Mouse (Mus musculus) neural tube, embryonic 11.5 days (tissue): ENCODE data around the gene Zfp184. TPM values are rescaled to one million over a fixed set of nuclear protein-coding genes. Genes with fewer than 3 reads are reported as not detected.

ENCODE experiments used
- ATAC-seq: fragments of 200-750 bp; cut with Nextera tagmentation; 2 replicates; pipeline ENCODE4 v1.8.0; 2017; ENCODE audit warnings: moderate number of reproducible peaks, mild to moderate bottlenecking, moderate TSS enrichment, moderate library complexity; ENCODE audit not compliant: insufficient read depth, low FRiP score, low TSS enrichment
- DNase-seq: peaks from one replicate; pipeline ENCODE4 v3.0.0-alpha.2; 2015; ENCODE audit warnings: low spot score
- H3K27ac ChIP-seq: fragments of 300-500 bp; sonication (generic); 2 replicates; pipeline ENCODE4 v1.5.1; 2014; ENCODE audit warnings: low read depth, mild to moderate bottlenecking, low read length
- H3K27me3 ChIP-seq: fragments of 300-500 bp; sonication (generic); 2 replicates; pipeline ENCODE4 v1.6.1; 2014; ENCODE audit warnings: mild to moderate bottlenecking, low read length, mixed read lengths; ENCODE audit not compliant: control insufficient read depth, insufficient read depth
- H3K36me3 ChIP-seq: fragments of 300-500 bp; sonication (generic); 2 replicates; pipeline ENCODE4 v1.6.1; 2014; ENCODE audit warnings: mild to moderate bottlenecking, low read length, moderate library complexity, mixed read lengths; ENCODE audit not compliant: control insufficient read depth, insufficient read depth
- H3K4me1 ChIP-seq: fragments of 300-500 bp; sonication (generic); 2 replicates; pipeline ENCODE4 v1.6.1; 2014; ENCODE audit warnings: low read length, mixed read lengths; ENCODE audit not compliant: control insufficient read depth, insufficient read depth
- H3K4me2 ChIP-seq: fragments of 300-500 bp; sonication (generic); 2 replicates; pipeline ENCODE4 v1.6.1; 2014; ENCODE audit warnings: low read depth, mild to moderate bottlenecking, moderate library complexity
- H3K4me3 ChIP-seq: fragments of 300-500 bp; sonication (generic); 2 replicates; pipeline ENCODE4 v1.5.1; 2014; ENCODE audit warnings: low read depth, low read length
- H3K9ac ChIP-seq: fragments of 300-500 bp; sonication (generic); 2 replicates; pipeline ENCODE4 v1.6.1; 2014; ENCODE audit warnings: mild to moderate bottlenecking, low read length
- H3K9me3 ChIP-seq: fragments of 300-500 bp; sonication (generic); 2 replicates; pipeline ENCODE4 v1.6.1; 2016; ENCODE audit warnings: low read length; ENCODE audit not compliant: control insufficient read depth
- WGBS: fragments of 180-500 bp; shearing (Covaris S2); extraction: QIAGEN DNeasy Blood & Tissue Kit; methylation state at CpG from one replicate; pipeline ENCODE4 v1.1.7; 2014; 5-methylcytosine and 5-hydroxymethylcytosine counted together
- polyA plus RNA-seq: library from polyadenylated mRNA; unstranded; fragments of >200 nt; fragmentation: Nextera tagmentation; extraction: Ambion mirVana; gene quantifications from 2 replicates; pipeline ENCODE4 v1.2.1, GENCODE M21; 2014

Zfp184 gene
- polyA plus RNA-seq, 1 experiment from 2014 or later: 22.1 TPM

GRCm38 (mm10) chr13:21998412-21998811 is 53.5 kb downstream of the Zfp184 start:
- H3K4me3 ChIP-seq: no peak overlapping the region
- H3K27ac ChIP-seq: no peak overlapping the region
- H3K9me3 ChIP-seq: no peaks in the 10 kb centered on the region
- H3K27me3 ChIP-seq: peaks cover 82% of the 10 kb centered on the region
- 23% methylated on average over 3 of the region's 3 CpGs for WGBS
- ATAC-seq: no peak
- no peak overlapping the region for H3K9ac ChIP-seq
- no peak for DNase-seq
- H3K4me1 ChIP-seq: 0 out of 2 replicates have a peak, but pooled peaks cover 7% of the 10 kb centered on the region
- no peak overlapping the region for H3K4me2 ChIP-seq
- no peaks in the 10 kb centered on the region for H3K36me3 ChIP-seq

- ATAC-seq (no peak), DNase-seq (no peak)
- H3K9ac ChIP-seq: no peak overlapping the region
- no peak overlapping the region for H3K4me2 ChIP-seq
- 0 out of 2 replicates have a peak, but pooled peaks cover 7% of the 10 kb centered on the region for H3K4me1 ChIP-seq
- WGBS: 40% methylated on average over 4 of the region's 4 CpGs
- no peak overlapping the region for H3K27ac ChIP-seq
- H3K27me3 ChIP-seq: peaks cover 90% of the 10 kb centered on the region
- no peak overlapping the region for H3K4me3 ChIP-seq
- no peaks in the 10 kb centered on the region for H3K9me3 ChIP-seq
- H3K36me3 ChIP-seq: no peaks in the 10 kb centered on the region
Observed at GRCm38 (mm10) chr13:21999147-21999546, 54.3 kb downstream of the Zfp184 start.

DNA sequence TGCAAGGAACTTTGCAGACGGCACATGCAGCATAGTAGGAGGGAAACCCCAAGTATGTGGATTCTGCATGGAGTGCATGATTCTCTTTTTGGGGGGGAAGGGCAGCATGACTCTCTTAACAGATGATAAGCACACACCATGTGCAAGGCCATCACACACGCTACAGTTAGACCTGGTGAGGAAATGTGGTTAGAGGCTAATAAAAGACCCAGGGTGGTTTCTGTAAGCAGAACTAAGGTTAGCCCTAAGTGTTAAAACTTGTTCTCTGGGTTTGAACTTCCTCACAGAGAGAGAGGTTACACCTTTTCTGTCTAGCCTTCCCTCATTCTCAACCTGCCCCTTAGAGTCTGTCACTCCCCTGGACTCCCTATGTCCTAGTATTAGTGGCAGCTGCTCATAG is 56.5 kb downstream of the Zfp184 start:
- Histone ChIP-seq H3K4me2 (no peak overlapping the region), H3K27ac (no peak overlapping the region), H3K9me3 (no peaks in the 10 kb centered on the region), H3K4me1 (peaks cover 12% of the 10 kb centered on the region; the same call in 1 of the 2 replicates), H3K4me3 (no peak overlapping the region), H3K36me3 (no peaks in the 10 kb centered on the region), H3K27me3 (peaks cover 98% of the 10 kb centered on the region), H3K9ac (no peak overlapping the region)
- no peak for ATAC-seq
- no peak for DNase-seq
- 59% methylated on average over 2 of the region's 2 CpGs for whole genome bisulfite sequencing

GRCm38 (mm10) chr13:22001823-22002222 is 56.9 kb downstream of the Zfp184 start:
- H3K4me3 ChIP-seq: no peak overlapping the region
- H3K9me3 ChIP-seq: no peaks in the 10 kb centered on the region
- DNase-seq (no peak), ATAC-seq (no peak)
- H3K9ac ChIP-seq: no peak overlapping the region
- no peak overlapping the region for H3K27ac ChIP-seq
- WGBS: 23% methylated on average over 5 of the region's 5 CpGs
- peaks cover 99% of the 10 kb centered on the region for H3K27me3 ChIP-seq
- no peaks in the 10 kb centered on the region for H3K36me3 ChIP-seq
- peaks cover 16% of the 10 kb centered on the region for H3K4me1 ChIP-seq
- H3K4me2 ChIP-seq: no peak overlapping the region

GRCm38 (mm10) chr13:22005605-22006333 is 60.9 kb downstream of the Zfp184 start:
- WGBS: under 1% methylated on average over 45 of the region's 45 CpGs
- ATAC-seq (peak; percentile 75), DNase-seq (peak; percentile 65)
- Histone ChIP-seq H3K9ac (0 out of 2 replicates have a peak overlapping the region, but pooled peaks have one; percentile 23), H3K4me3 (peak overlapping the region; percentile 44), H3K27me3 (peaks cover 98% of the 10 kb centered on the region), H3K9me3 (no peaks in the 10 kb centered on the region), H3K27ac (no peak overlapping the region), H3K4me2 (peak overlapping the region; percentile 79), H3K4me1 (peaks cover 14% of the 10 kb centered on the region), H3K36me3 (no peaks in the 10 kb centered on the region)

GRCm38 (mm10) chr13:22006334-22007120 is 61.6 kb downstream of the Zfp184 start:
- Histone ChIP-seq H3K9me3 (no peaks in the 10 kb centered on the region), H3K9ac (no peak overlapping the region), H3K4me2 (peak overlapping the region; percentile 79), H3K4me1 (peaks cover 14% of the 10 kb centered on the region), H3K36me3 (no peaks in the 10 kb centered on the region), H3K27ac (no peak overlapping the region), H3K27me3 (peaks cover 95% of the 10 kb centered on the region), H3K4me3 (peak overlapping the region; percentile 44)
- under 1% methylated on average over 38 of the region's 38 CpGs for WGBS
- peak; percentile 76 for ATAC-seq
- peak; percentile 69 for DNase-seq

GRCm38 (mm10) chr13:22007121-22007510 is 62.2 kb downstream of the Zfp184 start:
- peak overlapping the region; percentile 79 for H3K4me2 ChIP-seq
- no peaks in the 10 kb centered on the region for H3K9me3 ChIP-seq
- H3K36me3 ChIP-seq: no peaks in the 10 kb centered on the region
- H3K9ac ChIP-seq: no peak overlapping the region
- peaks cover 14% of the 10 kb centered on the region for H3K4me1 ChIP-seq
- ATAC-seq: no peak
- no peak for DNase-seq
- H3K27me3 ChIP-seq: peaks cover 93% of the 10 kb centered on the region
- WGBS: 1% methylated on average over 18 of the region's 18 CpGs
- H3K27ac ChIP-seq: no peak overlapping the region
- H3K4me3 ChIP-seq: peak overlapping the region; percentile 44

DNA sequence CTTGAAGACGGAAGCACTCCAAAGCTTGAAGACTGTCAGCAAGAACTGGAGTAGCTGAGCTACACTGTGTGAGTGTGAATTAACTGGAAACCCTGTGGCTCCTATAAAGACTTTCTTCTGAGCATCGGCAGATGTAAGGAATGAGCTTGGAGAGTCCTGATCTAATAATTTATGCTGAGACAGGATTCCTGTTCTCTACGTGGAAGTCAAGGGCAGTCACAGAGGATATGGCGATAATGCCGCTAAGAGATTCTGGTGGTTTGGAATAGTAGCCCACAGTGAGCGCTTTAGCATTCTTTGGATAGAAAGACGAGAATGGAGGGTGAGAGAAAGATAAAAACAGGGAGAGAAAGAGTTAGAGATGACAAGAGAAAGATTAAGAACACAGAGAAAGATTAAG is 63.0 kb downstream of the Zfp184 start:
- no peak for DNase-seq
- peaks cover 93% of the 10 kb centered on the region for H3K27me3 ChIP-seq
- H3K36me3 ChIP-seq: no peaks in the 10 kb centered on the region
- no peak overlapping the region for H3K9ac ChIP-seq
- H3K4me1 ChIP-seq: peaks cover 14% of the 10 kb centered on the region
- no peaks in the 10 kb centered on the region for H3K9me3 ChIP-seq
- WGBS: 44% methylated on average over 7 of the region's 7 CpGs
- H3K27ac ChIP-seq: no peak overlapping the region
- no peak overlapping the region for H3K4me3 ChIP-seq
- ATAC-seq: no peak
- no peak overlapping the region for H3K4me2 ChIP-seq
